Mouse (Mus musculus): ENCODE measurements around the gene Trip13. TPM values are rescaled to one million over a fixed set of nuclear protein-coding genes. Genes with fewer than 3 reads are reported as not detected.

The Trip13 gene
- polyA plus RNA-seq, 1 experiment from 2014 or later, result 61.2 TPM

- WGBS, result 56% methylated on average over 4 of the region's 4 CpGs
- TF ChIP-seq CTCF (IDR thresholded peaks at IDR 0.05; ENCODE audit: low read depth), result no peak
- no peak overlapping the region for H3K4me2 ChIP-seq
- ATAC-seq (ENCODE audit: insufficient read depth), result peak; percentile 76
- no peaks in the 10 kb centered on the region for H3K9me3 ChIP-seq (ENCODE audit: low read depth, low read length)
- peak; percentile 54 for DNase-seq
- no peak overlapping the region for H3K9ac ChIP-seq
- H3K36me3 ChIP-seq (ENCODE audit: insufficient read depth), result no peaks in the 10 kb centered on the region
- no peak overlapping the region for H3K27ac ChIP-seq (ENCODE audit: low read depth)
- no peaks in the 10 kb centered on the region for H3K27me3 ChIP-seq (ENCODE audit: insufficient read depth, low read length)
- peaks cover 2% of the 10 kb centered on the region; the same call in 1 of the 2 replicates for H3K4me1 ChIP-seq (ENCODE audit: insufficient read depth)
- H3K4me3 ChIP-seq (ENCODE audit: low read depth, low read length), result no peak overlapping the region
Measured at GRCm38 (mm10) chr13:73887415-73887874, 50.1 kb downstream of the Trip13 start.

GRCm38 (mm10) chr13:73886601-73887000 is 51.0 kb downstream of the Trip13 start:
- DNase-seq (no peak), ATAC-seq (ENCODE audit: insufficient read depth) (no peak)
- no peaks in the 10 kb centered on the region for H3K4me1 ChIP-seq (ENCODE audit: insufficient read depth)
- 74% methylated on average over 5 of the region's 5 CpGs for WGBS
- no peak overlapping the region for H3K9ac ChIP-seq
- H3K27me3 ChIP-seq (ENCODE audit: insufficient read depth, low read length), result no peaks in the 10 kb centered on the region
- no peaks in the 10 kb centered on the region for H3K9me3 ChIP-seq (ENCODE audit: low read depth, low read length)
- no peaks in the 10 kb centered on the region for H3K36me3 ChIP-seq (ENCODE audit: insufficient read depth)
- no peak overlapping the region for H3K4me3 ChIP-seq (ENCODE audit: low read depth, low read length)
- no peak for TF ChIP-seq CTCF (IDR thresholded peaks at IDR 0.05; ENCODE audit: low read depth)
- H3K4me2 ChIP-seq, result no peak overlapping the region
- no peak overlapping the region for H3K27ac ChIP-seq (ENCODE audit: low read depth)

GRCm38 (mm10) chr13:73886066-73886465 is 51.5 kb downstream of the Trip13 start:
- no peaks in the 10 kb centered on the region for H3K27me3 ChIP-seq (ENCODE audit: insufficient read depth, low read length)
- H3K9me3 ChIP-seq (ENCODE audit: low read depth, low read length), result no peaks in the 10 kb centered on the region
- no peak overlapping the region for H3K27ac ChIP-seq (ENCODE audit: low read depth)
- H3K4me2 ChIP-seq, result no peak overlapping the region
- no peaks in the 10 kb centered on the region for H3K36me3 ChIP-seq (ENCODE audit: insufficient read depth)
- 68% methylated on average over 4 of the region's 4 CpGs for WGBS
- no peak for DNase-seq
- ATAC-seq (ENCODE audit: insufficient read depth), result no peak
- no peak overlapping the region for H3K9ac ChIP-seq
- no peak overlapping the region for H3K4me3 ChIP-seq (ENCODE audit: low read depth, low read length)
- H3K4me1 ChIP-seq (ENCODE audit: insufficient read depth), result no peaks in the 10 kb centered on the region
- no peak for TF ChIP-seq CTCF (IDR thresholded peaks at IDR 0.05; ENCODE audit: low read depth)

- Histone ChIP-seq H3K27ac (ENCODE audit: low read depth) (no peak overlapping the region), H3K4me3 (ENCODE audit: low read depth, low read length) (no peak overlapping the region), H3K9ac (no peak overlapping the region), H3K9me3 (ENCODE audit: low read depth, low read length) (no peaks in the 10 kb centered on the region), H3K36me3 (ENCODE audit: insufficient read depth) (no peaks in the 10 kb centered on the region), H3K4me1 (ENCODE audit: insufficient read depth) (no peaks in the 10 kb centered on the region), H3K27me3 (ENCODE audit: insufficient read depth, low read length) (no peaks in the 10 kb centered on the region), H3K4me2 (no peak overlapping the region)
- 75% methylated on average over 4 of the region's 4 CpGs for WGBS
- no peak for ATAC-seq (ENCODE audit: insufficient read depth)
- TF ChIP-seq CTCF (IDR thresholded peaks at IDR 0.05; ENCODE audit: low read depth), result no peak
- peak; percentile 24 for DNase-seq
Measured at GRCm38 (mm10) chr13:73885656-73886055, 51.9 kb downstream of the Trip13 start.

- ATAC-seq (ENCODE audit: insufficient read depth) (no peak), DNase-seq (no peak)
- H3K4me1 ChIP-seq (ENCODE audit: insufficient read depth), result no peaks in the 10 kb centered on the region
- H3K4me2 ChIP-seq, result no peak overlapping the region
- no peak overlapping the region for H3K27ac ChIP-seq (ENCODE audit: low read depth)
- H3K9me3 ChIP-seq (ENCODE audit: low read depth, low read length), result no peaks in the 10 kb centered on the region
- H3K27me3 ChIP-seq (ENCODE audit: insufficient read depth, low read length), result no peaks in the 10 kb centered on the region
- no peaks in the 10 kb centered on the region for H3K36me3 ChIP-seq (ENCODE audit: insufficient read depth)
- WGBS, result 53% methylated on average over 8 of the region's 8 CpGs
- no peak overlapping the region for H3K9ac ChIP-seq
- TF ChIP-seq CTCF (IDR thresholded peaks at IDR 0.05; ENCODE audit: low read depth), result no peak
- H3K4me3 ChIP-seq (ENCODE audit: low read depth, low read length), result no peak overlapping the region
Measured at GRCm38 (mm10) chr13:73881347-73881746, 56.2 kb downstream of the Trip13 start.

- Histone ChIP-seq H3K27me3 (ENCODE audit: insufficient read depth, low read length) (no peaks in the 10 kb centered on the region), H3K4me1 (ENCODE audit: insufficient read depth) (no peaks in the 10 kb centered on the region), H3K27ac (ENCODE audit: low read depth) (no peak overlapping the region), H3K9me3 (ENCODE audit: low read depth, low read length) (no peaks in the 10 kb centered on the region), H3K4me3 (ENCODE audit: low read depth, low read length) (no peak overlapping the region), H3K4me2 (no peak overlapping the region), H3K9ac (no peak overlapping the region), H3K36me3 (ENCODE audit: insufficient read depth) (no peaks in the 10 kb centered on the region)
- ATAC-seq (ENCODE audit: insufficient read depth), result no peak
- peak; percentile 33 for TF ChIP-seq CTCF (IDR thresholded peaks at IDR 0.05; ENCODE audit: low read depth)
- WGBS, result 91% methylated on average over 5 of the region's 5 CpGs
- DNase-seq, result peak; percentile 24
Measured at GRCm38 (mm10) chr13:73879824-73880223, 57.8 kb downstream of the Trip13 start.

- Histone ChIP-seq H3K9ac (no peak overlapping the region), H3K36me3 (ENCODE audit: insufficient read depth) (no peaks in the 10 kb centered on the region), H3K4me1 (ENCODE audit: insufficient read depth) (no peaks in the 10 kb centered on the region), H3K27me3 (ENCODE audit: insufficient read depth, low read length) (no peaks in the 10 kb centered on the region), H3K4me3 (ENCODE audit: low read depth, low read length) (no peak overlapping the region), H3K27ac (ENCODE audit: low read depth) (no peak overlapping the region), H3K9me3 (ENCODE audit: low read depth, low read length) (no peaks in the 10 kb centered on the region), H3K4me2 (no peak overlapping the region)
- ATAC-seq (ENCODE audit: insufficient read depth), result no peak
- DNase-seq, result no peak
- WGBS, result 73% methylated on average over 2 of the region's 2 CpGs
- TF ChIP-seq CTCF (IDR thresholded peaks at IDR 0.05; ENCODE audit: low read depth), result no peak
Measured at GRCm38 (mm10) chr13:73872159-73872558, 65.4 kb downstream of the Trip13 start.

Small RNA genes within 50 kb of the gene (microRNA-seq; reads per million reads assigned to microRNA genes)
- not detected for gene Gm25197 (ENCODE audit: borderline number of aligned reads)

Other genes starting within 250 kb of the Trip13 start
- gene Slc6a19, start 232.9 kb downstream of the Trip13 start, polyA plus RNA-seq (2014; fragmentation: Nextera tagmentation; extraction: Ambion mirVana), result 0.08 TPM in 1 of 2 replicates, not detected in the other
- 17.9 and 19.7 TPM in 2 replicates for gene Slc12a7, start 204.7 kb downstream of the Trip13 start, polyA plus RNA-seq (2014; fragmentation: Nextera tagmentation; extraction: Ambion mirVana)
- 4.6 and 4.8 TPM in 2 replicates for gene Nkd2, start 90.2 kb downstream of the Trip13 start, polyA plus RNA-seq (2014; fragmentation: Nextera tagmentation; extraction: Ambion mirVana)
- gene Brd9, start within 50 bp of the Trip13 start, polyA plus RNA-seq (2014; fragmentation: Nextera tagmentation; extraction: Ambion mirVana), result 47.9 and 53.2 TPM in 2 replicates
- gene Zdhhc11, start 26.1 kb upstream of the Trip13 start, polyA plus RNA-seq (2014; fragmentation: Nextera tagmentation; extraction: Ambion mirVana), result not detected in 2 replicates
- gene Tppp, start 71.6 kb upstream of the Trip13 start, polyA plus RNA-seq (2014; fragmentation: Nextera tagmentation; extraction: Ambion mirVana), result 1.0 and 1.4 TPM in 2 replicates
- gene Cep72, start 124.5 kb upstream of the Trip13 start, polyA plus RNA-seq (2014; fragmentation: Nextera tagmentation; extraction: Ambion mirVana), result 18.8 and 19.3 TPM in 2 replicates
- gene Slc9a3, start 183.7 kb upstream of the Trip13 start, polyA plus RNA-seq (2014; fragmentation: Nextera tagmentation; extraction: Ambion mirVana), result 0.04 TPM in 1 of 2 replicates, not detected in the other